Mouse (Mus musculus) liver, postnatal 0 days (tissue): ENCODE data around the gene Dmrta2. TPM values are rescaled to one million over a fixed set of nuclear protein-coding genes. Genes with fewer than 3 reads are reported as not detected.
A peak's percentile ranks its signal among the peaks of the same experiment; 100 is the strongest.

Experiments
- ATAC-seq: fragments of 200-750 bp; cut with Nextera tagmentation; 2 replicates; pipeline ENCODE4 v1.8.0; 2017; ENCODE audit warnings: mild to moderate bottlenecking, moderate library complexity
- DNase-seq: peaks from one replicate; pipeline ENCODE4 v3.0.0-alpha.2; 2016
- H3K27ac ChIP-seq: fragments of 300-500 bp; sonication (generic); 2 replicates; pipeline ENCODE4 v1.5.1; 2014; ENCODE audit warnings: antibody characterized with exemption, moderate library complexity, mild to moderate bottlenecking, low read depth
- H3K27me3 ChIP-seq: fragments of 300-500 bp; sonication (generic); 2 replicates; pipeline ENCODE4 v1.6.1; 2014; ENCODE audit warnings: low read length, control low read depth, mixed read lengths; ENCODE audit not compliant: insufficient read depth
- H3K36me3 ChIP-seq: fragments of 300-500 bp; sonication (generic); replicated peaks from 2 replicates; pipeline ENCODE4 v1.6.1; 2014; ENCODE audit warnings: mild to moderate bottlenecking, control low read depth, low read length, moderate library complexity, mixed read lengths; ENCODE audit not compliant: insufficient read depth
- H3K4me1 ChIP-seq: fragments of 300-500 bp; sonication (generic); 2 replicates; pipeline ENCODE4 v1.6.1; 2014; ENCODE audit warnings: antibody characterized with exemption, mild to moderate bottlenecking, control low read depth; ENCODE audit not compliant: insufficient read depth
- H3K4me2 ChIP-seq: fragments of 300-500 bp; sonication (generic); 2 replicates; pipeline ENCODE4 v1.6.1; 2014; ENCODE audit warnings: low read depth, mild to moderate bottlenecking, low read length, moderate library complexity, mixed read lengths
- H3K4me3 ChIP-seq: fragments of 300-500 bp; sonication (generic); 2 replicates; pipeline ENCODE4 v1.5.1; 2014; ENCODE audit warnings: low read depth, low read length
- H3K9ac ChIP-seq: fragments of 300-500 bp; sonication (generic); replicated peaks from 2 replicates; pipeline ENCODE4 v1.6.1; 2014; ENCODE audit warnings: mild to moderate bottlenecking, moderate library complexity
- H3K9me3 ChIP-seq: fragments of 300-500 bp; sonication (generic); 2 replicates; pipeline ENCODE4 v1.6.1; 2016; ENCODE audit warnings: mild to moderate bottlenecking, control low read depth, low read length, mixed read lengths
- CTCF ChIP-seq: sonication (generic); IDR thresholded peaks from 2 replicates; pipeline ENCODE4 v1.5.1; 2016; ENCODE audit warnings: antibody characterized with exemption, low read depth
- EP300 ChIP-seq: IDR thresholded peaks from 2 replicates; pipeline ENCODE4 v1.6.1; 2016; ENCODE audit warnings: antibody characterized with exemption, low read depth, mild to moderate bottlenecking
- WGBS: fragments of 180-500 bp; shearing (Covaris S2); extraction: QIAGEN DNeasy Blood & Tissue Kit; methylation state at CpG from one replicate; pipeline ENCODE4 v1.1.7; 2014; ENCODE audit not compliant: insufficient replicate concordance; 5-methylcytosine and 5-hydroxymethylcytosine counted together
- polyA plus RNA-seq: library from polyadenylated mRNA; unstranded; fragments of >200 nt; fragmentation: Nextera tagmentation; extraction: Ambion mirVana; gene quantifications from 2 replicates; pipeline ENCODE4 v1.2.1, GENCODE M21; 2015

Gene Dmrta2
- polyA plus RNA-seq, 1 experiment from 2014 or later, result not detected

DNA sequence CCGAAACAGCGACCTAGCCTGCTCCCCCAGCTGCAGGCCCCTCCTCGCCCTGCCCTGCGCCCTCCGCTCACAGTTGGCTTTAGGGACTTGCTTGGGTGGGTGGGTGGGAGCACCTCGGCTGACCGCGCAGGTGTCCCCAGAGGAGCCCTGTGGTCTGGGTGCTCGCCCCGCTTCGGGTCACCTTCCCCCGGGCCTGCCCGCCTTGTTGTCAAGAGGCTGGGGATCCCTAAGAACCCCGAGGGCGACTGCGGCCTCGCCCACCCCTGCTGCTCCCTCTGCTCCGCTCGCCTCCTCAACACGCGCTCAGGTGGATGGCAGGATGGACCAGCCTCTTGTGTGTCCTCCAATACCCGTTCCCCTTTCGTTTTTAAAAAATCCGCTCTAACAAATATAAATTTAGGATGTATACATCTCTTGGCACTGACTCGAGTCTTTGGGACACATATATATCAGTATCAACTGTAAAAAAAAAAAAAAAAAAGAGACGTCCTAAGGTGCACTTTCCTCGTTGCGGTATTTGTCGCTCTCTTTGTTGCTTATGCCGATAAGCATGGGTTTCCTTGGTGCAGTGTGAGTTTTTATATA is 4.9 kb downstream of the Dmrta2 start:
- Histone ChIP-seq H3K4me3 (peak overlapping the region; percentile 32), H3K27ac (no peak overlapping the region), H3K4me1 (peaks cover 14% of the 10 kb centered on the region), H3K27me3 (peaks cover 100% of the 10 kb centered on the region), H3K4me2 (peak overlapping the region; percentile 63), H3K9me3 (no peaks in the 10 kb centered on the region), H3K9ac (no peak overlapping the region), H3K36me3 (no peaks in the 10 kb centered on the region)
- no peak for DNase-seq
- 3% methylated on average over 30 of the region's 30 CpGs for WGBS
- TF ChIP-seq CTCF (no peak), EP300 (no peak)
- ATAC-seq, result no peak

DNA sequence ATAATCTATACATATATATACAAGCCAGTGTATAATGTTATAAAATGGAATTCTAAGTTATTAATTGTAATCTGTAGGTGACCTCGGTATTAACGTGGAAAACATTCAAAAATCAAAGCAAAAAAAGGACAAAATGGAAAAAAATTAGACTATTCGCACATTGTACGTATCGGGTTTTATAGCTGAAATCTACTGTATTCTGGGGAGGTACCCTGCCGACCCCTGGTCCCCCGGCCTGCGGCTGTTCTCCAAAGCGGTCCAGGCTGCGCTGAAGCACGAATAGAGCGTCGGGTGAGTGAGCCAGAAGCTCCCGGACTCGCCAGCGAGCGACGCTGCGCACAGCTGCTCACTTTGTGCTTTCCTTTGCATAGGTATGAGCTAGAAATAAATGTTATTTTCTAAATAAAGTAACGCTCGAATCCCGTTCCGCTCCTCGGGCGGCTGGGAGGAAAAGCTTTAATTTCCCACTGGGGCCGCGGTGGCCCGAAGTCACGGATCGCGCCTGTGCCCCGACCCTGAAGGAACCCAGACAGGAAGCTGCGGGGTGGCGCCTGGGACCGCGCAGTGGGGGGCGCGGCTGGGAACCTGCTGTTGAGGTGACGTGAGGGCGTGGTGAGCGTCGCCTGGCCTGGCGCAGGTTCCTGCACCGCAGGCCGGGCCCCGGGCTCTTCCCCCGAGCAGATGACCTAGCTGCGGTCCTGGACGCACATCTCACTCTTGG is 5.6 kb downstream of the Dmrta2 start:
- no peak overlapping the region for H3K27ac ChIP-seq
- no peak overlapping the region for H3K9ac ChIP-seq
- H3K27me3 ChIP-seq, result peaks cover 99% of the 10 kb centered on the region
- H3K4me1 ChIP-seq, result peaks cover 11% of the 10 kb centered on the region
- ATAC-seq (no peak), DNase-seq (no peak)
- TF ChIP-seq CTCF, result no peak
- no peak for TF ChIP-seq EP300
- no peaks in the 10 kb centered on the region for H3K36me3 ChIP-seq
- peak overlapping the region; percentile 49 for H3K4me2 ChIP-seq
- H3K9me3 ChIP-seq, result no peaks in the 10 kb centered on the region
- peak overlapping the region; percentile 29; the same call in 1 of the 2 replicates for H3K4me3 ChIP-seq
- whole genome bisulfite sequencing, result 3% methylated on average over 49 of the region's 49 CpGs

DNA sequence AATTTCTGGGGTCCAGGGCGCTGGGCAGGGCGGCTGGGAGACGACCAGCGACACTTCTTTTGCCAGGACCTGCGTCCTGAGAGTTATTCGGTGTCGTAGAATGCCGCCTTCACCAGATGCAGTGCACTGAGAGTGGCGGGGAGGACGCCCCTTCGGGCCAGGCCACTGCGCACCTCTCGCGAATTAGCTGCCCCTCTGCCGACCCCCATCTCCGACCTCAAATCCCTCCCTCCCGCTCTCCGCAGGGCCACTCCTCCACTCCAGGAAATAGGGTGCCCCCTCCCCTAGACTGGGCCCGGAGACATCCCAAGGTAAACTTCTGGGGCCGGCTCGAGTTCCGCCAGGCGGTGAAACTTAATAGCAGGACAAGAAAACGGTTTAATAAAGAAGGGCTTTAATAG is 6.2 kb downstream of the Dmrta2 start:
- no peak for TF ChIP-seq CTCF
- Histone ChIP-seq H3K4me2 (peak overlapping the region; percentile 49), H3K4me3 (peak overlapping the region; percentile 29; the same call in 1 of the 2 replicates), H3K27ac (no peak overlapping the region), H3K9me3 (no peaks in the 10 kb centered on the region), H3K36me3 (no peaks in the 10 kb centered on the region), H3K9ac (no peak overlapping the region), H3K27me3 (peaks cover 98% of the 10 kb centered on the region), H3K4me1 (peaks cover 11% of the 10 kb centered on the region)
- ATAC-seq, result no peak
- 3% methylated on average over 24 of the region's 24 CpGs for WGBS
- no peak for DNase-seq

DNA sequence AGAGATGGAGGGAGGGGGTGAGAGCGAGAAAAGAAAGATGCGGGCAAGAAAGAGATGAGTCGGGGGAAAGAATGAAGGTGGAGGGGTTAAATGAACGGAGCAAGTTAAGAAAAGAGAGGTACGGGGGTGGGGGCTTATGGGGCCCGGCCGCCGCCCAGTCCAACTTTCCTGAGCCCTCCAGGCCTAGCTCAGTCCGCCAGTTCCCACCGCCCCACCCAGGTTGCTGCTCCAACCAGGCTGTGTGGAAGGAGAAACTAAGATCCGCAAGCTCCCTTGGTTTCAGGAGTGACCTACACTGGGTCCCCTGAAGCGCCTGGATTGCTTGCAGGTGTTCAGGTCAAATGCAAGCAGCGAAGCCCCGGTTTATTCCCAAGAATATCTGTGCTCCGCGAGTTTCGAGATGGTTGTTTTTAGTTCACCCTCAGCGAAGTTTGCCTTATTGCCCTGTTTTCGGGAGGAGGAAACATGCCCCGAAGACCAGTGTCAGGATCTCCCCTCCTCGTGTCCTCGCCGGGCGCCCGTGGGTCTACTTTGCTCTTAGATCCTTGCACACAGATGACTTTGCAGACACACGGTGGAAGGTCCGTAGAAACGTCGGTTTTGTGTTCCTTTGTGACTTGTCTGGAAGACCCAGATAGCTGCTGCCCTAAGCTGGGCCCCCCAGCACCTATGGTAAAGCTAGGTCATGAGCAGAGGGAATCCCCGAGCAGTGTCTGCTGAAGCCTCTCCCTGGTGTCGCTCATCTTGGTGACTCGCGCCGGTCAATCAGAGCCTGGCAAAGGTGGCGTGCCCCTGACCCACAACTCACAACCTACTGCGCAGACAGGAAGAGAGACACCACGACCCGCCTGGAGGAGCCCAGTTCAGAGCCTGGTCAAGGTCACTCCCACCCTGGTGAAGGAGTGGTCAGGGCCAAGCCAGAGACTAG is 6.9 kb downstream of the Dmrta2 start:
- Histone ChIP-seq H3K9me3 (no peaks in the 10 kb centered on the region), H3K36me3 (no peaks in the 10 kb centered on the region), H3K4me1 (peaks cover 11% of the 10 kb centered on the region), H3K4me2 (no peak overlapping the region), H3K9ac (no peak overlapping the region), H3K27me3 (peaks cover 96% of the 10 kb centered on the region), H3K27ac (no peak overlapping the region), H3K4me3 (no peak overlapping the region)
- 4% methylated on average over 38 of the region's 38 CpGs for WGBS
- DNase-seq, result no peak
- no peak for TF ChIP-seq EP300
- no peak for TF ChIP-seq CTCF
- ATAC-seq, result no peak

DNA sequence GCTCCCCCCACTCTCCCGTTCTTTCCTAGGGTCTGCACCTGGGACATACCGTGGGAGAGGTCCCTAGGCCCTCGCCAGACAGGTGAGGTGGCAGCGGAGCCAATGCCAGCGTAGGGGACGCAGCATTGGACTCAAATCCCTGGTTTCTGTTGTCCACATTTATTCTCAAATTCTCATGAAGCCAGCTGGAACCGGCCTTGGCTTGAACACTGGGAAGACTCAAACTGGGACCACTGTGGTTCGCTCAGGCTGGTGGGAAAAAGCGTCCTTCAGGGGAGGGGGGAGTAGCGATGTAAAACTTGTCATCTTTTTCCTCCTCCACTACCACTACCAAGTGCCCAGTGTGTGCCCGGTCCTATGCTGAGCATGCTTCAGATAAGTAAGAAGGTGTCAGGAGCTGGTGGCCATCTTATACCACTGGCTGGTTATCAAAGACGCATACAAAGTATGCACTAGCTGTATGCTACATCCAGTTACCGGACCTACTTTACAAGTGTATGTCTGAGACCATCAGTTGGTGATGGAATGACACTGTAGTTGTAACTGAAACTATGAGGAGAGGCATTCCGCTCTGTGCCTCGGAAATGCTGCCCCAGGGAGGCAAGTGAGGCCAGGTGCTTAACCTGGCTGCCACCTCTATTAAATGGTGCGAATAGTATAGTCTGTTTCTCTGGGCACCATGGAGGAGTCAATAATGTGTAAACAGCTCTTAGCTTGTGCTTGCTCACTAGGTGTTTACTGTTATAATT is 7.7 kb downstream of the Dmrta2 start:
- Histone ChIP-seq H3K27ac (no peak overlapping the region), H3K4me3 (no peak overlapping the region), H3K36me3 (no peaks in the 10 kb centered on the region), H3K4me1 (peaks cover 11% of the 10 kb centered on the region), H3K27me3 (peaks cover 94% of the 10 kb centered on the region), H3K4me2 (no peak overlapping the region), H3K9me3 (no peaks in the 10 kb centered on the region), H3K9ac (no peak overlapping the region)
- DNase-seq (no peak), ATAC-seq (no peak)
- TF ChIP-seq EP300, result no peak
- TF ChIP-seq CTCF, result no peak
- 4% methylated on average over 16 of the region's 16 CpGs for WGBS

DNA sequence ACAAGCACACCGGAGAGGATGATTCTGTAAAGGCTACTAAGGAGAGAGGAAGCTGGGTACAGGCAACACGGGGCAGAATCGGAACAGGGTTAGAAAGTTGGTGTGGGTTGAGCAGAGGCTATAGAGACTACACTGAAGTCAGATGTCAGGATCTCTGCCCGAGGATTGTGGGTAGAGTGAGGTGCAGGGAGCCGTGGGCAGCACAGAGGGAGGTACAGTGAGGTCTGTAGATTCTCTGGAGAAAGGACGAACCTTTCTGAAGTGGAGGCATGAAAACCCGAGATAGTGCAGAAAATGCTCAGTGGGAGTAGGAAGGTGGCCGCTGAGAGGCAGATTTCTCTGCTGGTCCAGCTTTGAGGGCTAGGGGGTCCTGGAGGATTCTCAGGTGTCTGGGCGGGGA is 8.4 kb downstream of the Dmrta2 start:
- ATAC-seq, result no peak
- DNase-seq, result no peak
- WGBS, result 3% methylated on average over 9 of the region's 9 CpGs

More for the DNA sequence above, 8.4 kb downstream of the Dmrta2 start:
- H3K4me1 ChIP-seq, result peaks cover 11% of the 10 kb centered on the region
- H3K27ac ChIP-seq, result no peak overlapping the region
- no peak overlapping the region for H3K4me2 ChIP-seq
- peaks cover 88% of the 10 kb centered on the region for H3K27me3 ChIP-seq
- no peaks in the 10 kb centered on the region for H3K36me3 ChIP-seq
- no peak for TF ChIP-seq EP300
- TF ChIP-seq CTCF, result no peak
- no peaks in the 10 kb centered on the region for H3K9me3 ChIP-seq
- no peak overlapping the region for H3K9ac ChIP-seq
- no peak overlapping the region for H3K4me3 ChIP-seq
